Mouse (Mus musculus) right cerebral cortex, postnatal 14 days (tissue): ENCODE measurements around the gene Mpp6.

Experiments
- DNase-seq: peaks from one replicate; pipeline ENCODE4 v3.0.0; 2022

Gene Mpp6

GRCm38 (mm10) chr6:50109757-50110378, at the start of gene Mpp6:
Gene Mpp6 (plus strand): TSS chr6:50110241.
- peak; percentile 79 for DNase-seq

- DNase-seq, result no peak
Observed at GRCm38 (mm10) chr6:50066172-50066571, 43.9 kb upstream of the Mpp6 start.

GRCm38 (mm10) chr6:50068490-50068889, 41.6 kb upstream of the Mpp6 start:
- DNase-seq, result no peak

- no peak for DNase-seq
Observed at GRCm38 (mm10) chr6:50075248-50075647, 34.8 kb upstream of the Mpp6 start.

- DNase-seq, result no peak
Observed at GRCm38 (mm10) chr6:50076473-50076872, 33.6 kb upstream of the Mpp6 start.

GRCm38 (mm10) chr6:50080431-50080830, 29.6 kb upstream of the Mpp6 start:
- DNase-seq, result no peak

GRCm38 (mm10) chr6:50085206-50085605, 24.8 kb upstream of the Mpp6 start:
- no peak for DNase-seq

- DNase-seq, result no peak
Observed at GRCm38 (mm10) chr6:50089333-50089732, 20.7 kb upstream of the Mpp6 start.

- DNase-seq, result no peak
Observed at GRCm38 (mm10) chr6:50090221-50090620, 19.8 kb upstream of the Mpp6 start.

GRCm38 (mm10) chr6:50091462-50092154, 18.4 kb upstream of the Mpp6 start:
- no peak for DNase-seq

GRCm38 (mm10) chr6:50109201-50109756, 762 bp upstream of the Mpp6 start:
- DNase-seq, result no peak

- DNase-seq, result peak; percentile 59
Observed at GRCm38 (mm10) chr6:50110379-50110941, 419 bp downstream of the Mpp6 start.

GRCm38 (mm10) chr6:50111111-50111655, 1.1 kb downstream of the Mpp6 start:
- DNase-seq, result no peak

- peak; percentile 99 for DNase-seq
Observed at GRCm38 (mm10) chr6:50112775-50113174, 2.7 kb downstream of the Mpp6 start.

GRCm38 (mm10) chr6:50114280-50114679, 4.2 kb downstream of the Mpp6 start:
- DNase-seq, result no peak

GRCm38 (mm10) chr6:50120931-50121330, 10.9 kb downstream of the Mpp6 start:
- DNase-seq, result no peak

GRCm38 (mm10) chr6:50122835-50123234, 12.8 kb downstream of the Mpp6 start:
- no peak for DNase-seq

- DNase-seq, result no peak
Observed at GRCm38 (mm10) chr6:50124197-50124596, 14.2 kb downstream of the Mpp6 start.

- no peak for DNase-seq
Observed at GRCm38 (mm10) chr6:50126331-50126730, 16.3 kb downstream of the Mpp6 start.

- DNase-seq, result no peak
Observed at GRCm38 (mm10) chr6:50127536-50127935, 17.5 kb downstream of the Mpp6 start.

- DNase-seq, result no peak
Observed at GRCm38 (mm10) chr6:50137651-50138050, 27.6 kb downstream of the Mpp6 start.

GRCm38 (mm10) chr6:50139526-50139925, 29.5 kb downstream of the Mpp6 start:
- no peak for DNase-seq

- DNase-seq, result no peak
Observed at GRCm38 (mm10) chr6:50146158-50146557, 36.1 kb downstream of the Mpp6 start.

- DNase-seq, result no peak
Observed at GRCm38 (mm10) chr6:50149378-50149777, 39.3 kb downstream of the Mpp6 start.
